Mouse (Mus musculus) heart, embryonic 16.5 days (tissue): Measurements from ENCODE around the gene Psat1. TPM values are rescaled to one million over a fixed set of nuclear protein-coding genes. Genes with fewer than 3 reads are reported as not detected.

Experiments used
- ATAC-seq: fragments of 200-750 bp; cut with Nextera tagmentation; replicated peaks from 2 replicates; pipeline ENCODE4 v1.8.0; 2017; ENCODE audit warnings: moderate number of reproducible peaks; ENCODE audit not compliant: insufficient read depth, low FRiP score; ENCODE audit errors: extremely low read depth
- H3K27ac ChIP-seq: fragments of 300-500 bp; sonication (generic); 2 replicates; pipeline ENCODE4 v1.5.1; 2014; ENCODE audit warnings: mild to moderate bottlenecking, low read length, control low read depth, moderate library complexity
- H3K27me3 ChIP-seq: fragments of 300-500 bp; sonication (generic); 2 replicates; pipeline ENCODE4 v1.6.1; 2014; ENCODE audit warnings: low read length, mixed read lengths; ENCODE audit not compliant: control insufficient read depth, insufficient read depth
- H3K36me3 ChIP-seq: fragments of 300-500 bp; sonication (generic); 2 replicates; pipeline ENCODE4 v1.6.1; 2014; ENCODE audit not compliant: control insufficient read depth, insufficient read depth
- H3K4me1 ChIP-seq: fragments of 300-500 bp; sonication (generic); 2 replicates; pipeline ENCODE4 v1.6.1; 2014; ENCODE audit warnings: low read length, mixed read lengths; ENCODE audit not compliant: control insufficient read depth, insufficient read depth
- H3K4me2 ChIP-seq: fragments of 300-500 bp; sonication (generic); 2 replicates; pipeline ENCODE4 v1.6.1; 2014; ENCODE audit warnings: low read depth, mild to moderate bottlenecking, control low read depth, low read length
- H3K4me3 ChIP-seq: fragments of 300-500 bp; sonication (generic); 2 replicates; pipeline ENCODE4 v1.5.1; 2014; ENCODE audit warnings: mild to moderate bottlenecking, control low read depth, low read length
- H3K9ac ChIP-seq: fragments of 300-500 bp; sonication (generic); 2 replicates; pipeline ENCODE4 v1.6.1; 2014; ENCODE audit warnings: low read length, control low read depth
- H3K9me3 ChIP-seq: fragments of 300-500 bp; sonication (generic); replicated peaks from 2 replicates; pipeline ENCODE4 v1.6.1; 2016; ENCODE audit warnings: low read length; ENCODE audit not compliant: control insufficient read depth
- WGBS: fragments of 180-500 bp; shearing (Covaris S2); extraction: QIAGEN DNeasy Blood & Tissue Kit; methylation state at CpG from one replicate; pipeline ENCODE4 v1.1.7; 2014; 5-methylcytosine and 5-hydroxymethylcytosine counted together
- polyA plus RNA-seq: library from polyadenylated mRNA; unstranded; fragments of >200 nt; fragmentation: Nextera tagmentation; extraction: Ambion mirVana; gene quantifications from 2 replicates; pipeline ENCODE4 v1.2.1, GENCODE M21; 2015

Gene Psat1
- polyA plus RNA-seq, result 80.8 and 80.9 TPM in 2 replicates

- Histone ChIP-seq H3K36me3 (no peaks in the 10 kb centered on the region), H3K27ac (no peak within 1 kb of the TSS), H3K4me2 (no peak within 1 kb of the TSS), H3K9me3 (no peaks in the 10 kb centered on the region), H3K27me3 (no peaks in the 10 kb centered on the region), H3K4me3 (no peak within 1 kb of the TSS), H3K4me1 (no peaks in the 10 kb centered on the region), H3K9ac (no peak within 1 kb of the TSS)
- WGBS, result 65% methylated on average over 7 of the region's 7 CpGs
- ATAC-seq, result no peak
Measured at GRCm38 (mm10) chr19:15947237-15947636, at the start of gene Psat1. Psat1 (minus strand) TSS chr19:15947337.

GRCm38 (mm10) chr19:15990102-15990501 lies 43.0 kb upstream of the Psat1 start:
- Histone ChIP-seq H3K27me3 (no peaks in the 10 kb centered on the region), H3K4me1 (no peaks in the 10 kb centered on the region; the same call in 1 of the 2 replicates), H3K9ac (no peak overlapping the region), H3K4me2 (no peak overlapping the region), H3K36me3 (no peaks in the 10 kb centered on the region), H3K9me3 (no peaks in the 10 kb centered on the region), H3K27ac (no peak overlapping the region), H3K4me3 (no peak overlapping the region)
- 75% methylated on average over 1 of the region's 1 CpGs for WGBS
- no peak for ATAC-seq

- peak overlapping the region; percentile 98 for H3K4me2 ChIP-seq
- WGBS, result 27% methylated on average over 10 of the region's 10 CpGs
- peak overlapping the region; percentile 68 for H3K9ac ChIP-seq
- peaks cover 4% of the 10 kb centered on the region for H3K4me1 ChIP-seq
- H3K36me3 ChIP-seq, result no peaks in the 10 kb centered on the region
- H3K27ac ChIP-seq, result no peak overlapping the region
- no peaks in the 10 kb centered on the region for H3K9me3 ChIP-seq
- no peaks in the 10 kb centered on the region for H3K27me3 ChIP-seq
- no peak for ATAC-seq
- H3K4me3 ChIP-seq, result peak overlapping the region; percentile 76
Measured at GRCm38 (mm10) chr19:15985172-15985713, 38.1 kb upstream of the Psat1 start.

GRCm38 (mm10) chr19:15984449-15985171 lies 37.5 kb upstream of the Psat1 start, which contains the start of gene Cep78:
Cep78 (minus strand) TSS chr19:15984989.
- Histone ChIP-seq H3K36me3 (no peaks in the 10 kb centered on the region), H3K27me3 (no peaks in the 10 kb centered on the region), H3K4me3 (peak within 1 kb of the TSS; percentile 76), H3K9ac (peak within 1 kb of the TSS; percentile 90), H3K4me2 (peak within 1 kb of the TSS; percentile 98), H3K4me1 (peaks cover 4% of the 10 kb centered on the region), H3K27ac (peak within 1 kb of the TSS; percentile 81), H3K9me3 (no peaks in the 10 kb centered on the region)
- under 1% methylated on average over 86 of the region's 88 CpGs for WGBS
- ATAC-seq, result peak; percentile 95

GRCm38 (mm10) chr19:15983739-15984344 lies 36.7 kb upstream of the Psat1 start:
- Histone ChIP-seq H3K9ac (peak overlapping the region; percentile 90), H3K27ac (peak overlapping the region; percentile 81), H3K9me3 (no peaks in the 10 kb centered on the region), H3K4me2 (peak overlapping the region; percentile 98), H3K4me1 (peaks cover 4% of the 10 kb centered on the region), H3K36me3 (no peaks in the 10 kb centered on the region), H3K4me3 (peak overlapping the region; percentile 76), H3K27me3 (no peaks in the 10 kb centered on the region)
- 55% methylated on average over 15 of the region's 15 CpGs for WGBS
- ATAC-seq, result no peak

GRCm38 (mm10) chr19:15982926-15983738 lies 36.0 kb upstream of the Psat1 start:
- ATAC-seq, result no peak
- H3K9me3 ChIP-seq, result no peaks in the 10 kb centered on the region
- no peak overlapping the region for H3K27ac ChIP-seq
- H3K36me3 ChIP-seq, result no peaks in the 10 kb centered on the region
- no peak overlapping the region for H3K9ac ChIP-seq
- H3K4me2 ChIP-seq, result no peak overlapping the region
- WGBS, result 62% methylated on average over 10 of the region's 10 CpGs
- no peaks in the 10 kb centered on the region for H3K27me3 ChIP-seq
- peaks cover 4% of the 10 kb centered on the region for H3K4me1 ChIP-seq
- no peak overlapping the region for H3K4me3 ChIP-seq

- 59% methylated on average over 4 of the region's 4 CpGs for WGBS
- Histone ChIP-seq H3K36me3 (peaks cover 3% of the 10 kb centered on the region; the same call in 1 of the 2 replicates), H3K27ac (no peak overlapping the region), H3K4me1 (peaks cover 4% of the 10 kb centered on the region), H3K4me2 (no peak overlapping the region), H3K4me3 (no peak overlapping the region), H3K9ac (no peak overlapping the region), H3K27me3 (no peaks in the 10 kb centered on the region), H3K9me3 (no peaks in the 10 kb centered on the region)
- no peak for ATAC-seq
Measured at GRCm38 (mm10) chr19:15981861-15982260, 34.7 kb upstream of the Psat1 start.

GRCm38 (mm10) chr19:15973365-15973764 lies 26.2 kb upstream of the Psat1 start:
- Histone ChIP-seq H3K4me2 (no peak overlapping the region), H3K36me3 (peaks cover 24% of the 10 kb centered on the region), H3K9me3 (no peaks in the 10 kb centered on the region), H3K27ac (no peak overlapping the region), H3K4me3 (no peak overlapping the region), H3K27me3 (no peaks in the 10 kb centered on the region), H3K4me1 (no peaks in the 10 kb centered on the region), H3K9ac (no peak overlapping the region)
- WGBS, result 73% methylated on average over 4 of the region's 4 CpGs
- ATAC-seq, result no peak
